Mouse (Mus musculus) heart, embryonic 12.5 days (tissue): Measurements from ENCODE around the gene Nab1. TPM values are rescaled to one million over a fixed set of nuclear protein-coding genes. Genes with fewer than 3 reads are reported as not detected.

Source experiments
- ATAC-seq: fragments of 200-750 bp; cut with Nextera tagmentation; 2 replicates; pipeline ENCODE4 v1.8.0; 2017; ENCODE audit warnings: moderate TSS enrichment, moderate library complexity; ENCODE audit not compliant: insufficient number of reproducible peaks, low FRiP score
- H3K27ac ChIP-seq: fragments of 300-500 bp; sonication (generic); 2 replicates; pipeline ENCODE4 v1.5.1; 2016; ENCODE audit warnings: mild to moderate bottlenecking, moderate library complexity; ENCODE audit not compliant: poor library complexity, severe bottlenecking
- H3K27me3 ChIP-seq: fragments of 300-500 bp; sonication (generic); replicated peaks from 2 replicates; pipeline ENCODE4 v1.6.1; 2016; ENCODE audit warnings: mild to moderate bottlenecking, moderate library complexity
- H3K36me3 ChIP-seq: fragments of 300-500 bp; sonication (generic); 2 replicates; pipeline ENCODE4 v1.6.1; 2016; ENCODE audit warnings: mild to moderate bottlenecking, moderate library complexity
- H3K4me1 ChIP-seq: fragments of 300-500 bp; sonication (generic); replicated peaks from 2 replicates; pipeline ENCODE4 v1.6.1; 2016; ENCODE audit warnings: mild to moderate bottlenecking
- H3K4me2 ChIP-seq: fragments of 300-500 bp; sonication (generic); 2 replicates; pipeline ENCODE4 v1.6.1; 2016; ENCODE audit warnings: mild to moderate bottlenecking, moderate library complexity
- H3K4me3 ChIP-seq: fragments of 300-500 bp; sonication (generic); 2 replicates; pipeline ENCODE4 v1.5.1; 2016; ENCODE audit warnings: mild to moderate bottlenecking
- H3K9ac ChIP-seq: fragments of 300-500 bp; sonication (generic); 2 replicates; pipeline ENCODE4 v1.6.1; 2016; ENCODE audit warnings: mild to moderate bottlenecking, moderate library complexity
- H3K9me3 ChIP-seq: fragments of 300-500 bp; sonication (generic); replicated peaks from 2 replicates; pipeline ENCODE4 v1.6.1; 2016; ENCODE audit warnings: mild to moderate bottlenecking, moderate library complexity
- WGBS: fragments of 180-500 bp; shearing (Covaris S2); methylation state at CpG from one replicate; pipeline ENCODE4 v1.1.7; 2016; 5-methylcytosine and 5-hydroxymethylcytosine counted together
- polyA plus RNA-seq: library from polyadenylated mRNA; unstranded; fragments of >200 nt; fragmentation: Nextera tagmentation; extraction: Ambion mirVana; gene quantifications from 2 replicates; pipeline ENCODE4 v1.2.1, GENCODE M21; 2016

Nab1 gene
- polyA plus RNA-seq, 1 experiment from 2014 or later = 32.7 TPM

- no peak overlapping the region for H3K4me3 ChIP-seq
- ATAC-seq = no peak
- H3K4me1 ChIP-seq = no peaks in the 10 kb centered on the region
- no peaks in the 10 kb centered on the region for H3K27me3 ChIP-seq
- no peaks in the 10 kb centered on the region for H3K9me3 ChIP-seq
- H3K4me2 ChIP-seq = no peak overlapping the region
- peaks cover 51% of the 10 kb centered on the region for H3K36me3 ChIP-seq
- no peak overlapping the region for H3K27ac ChIP-seq
- no peak overlapping the region for H3K9ac ChIP-seq
- 75% methylated on average over 7 of the region's 7 CpGs for WGBS
These were observed 29.5 kb downstream of the Nab1 start for GRCm38 (mm10) chr1:52470811-52471489.

- ATAC-seq = no peak
- no peak overlapping the region for H3K9ac ChIP-seq
- H3K4me2 ChIP-seq = no peak overlapping the region
- H3K9me3 ChIP-seq = no peaks in the 10 kb centered on the region
- H3K27me3 ChIP-seq = no peaks in the 10 kb centered on the region
- no peak overlapping the region for H3K4me3 ChIP-seq
- H3K36me3 ChIP-seq = peaks cover 55% of the 10 kb centered on the region
- no peak overlapping the region for H3K27ac ChIP-seq
- 72% methylated on average over 4 of the region's 4 CpGs for WGBS
- H3K4me1 ChIP-seq = no peaks in the 10 kb centered on the region
These were observed 30.2 kb downstream of the Nab1 start for GRCm38 (mm10) chr1:52470326-52470725.

GRCm38 (mm10) chr1:52466518-52467120, 33.9 kb downstream of the Nab1 start:
- H3K4me1 ChIP-seq = no peaks in the 10 kb centered on the region
- H3K36me3 ChIP-seq = peaks cover 54% of the 10 kb centered on the region
- H3K9me3 ChIP-seq = no peaks in the 10 kb centered on the region
- H3K9ac ChIP-seq = no peak overlapping the region
- ATAC-seq = no peak
- H3K27ac ChIP-seq = no peak overlapping the region
- no peak overlapping the region for H3K4me2 ChIP-seq
- WGBS = 91% methylated on average over 8 of the region's 8 CpGs
- H3K4me3 ChIP-seq = no peak overlapping the region
- no peaks in the 10 kb centered on the region for H3K27me3 ChIP-seq

GRCm38 (mm10) chr1:52465830-52466229, 34.6 kb downstream of the Nab1 start:
- H3K36me3 ChIP-seq = peaks cover 55% of the 10 kb centered on the region
- 91% methylated on average over 3 of the region's 3 CpGs for WGBS
- no peak overlapping the region for H3K9ac ChIP-seq
- no peak overlapping the region for H3K27ac ChIP-seq
- no peaks in the 10 kb centered on the region for H3K9me3 ChIP-seq
- no peak for ATAC-seq
- H3K4me3 ChIP-seq = no peak overlapping the region
- H3K4me2 ChIP-seq = no peak overlapping the region
- H3K4me1 ChIP-seq = no peaks in the 10 kb centered on the region
- no peaks in the 10 kb centered on the region for H3K27me3 ChIP-seq

- peaks cover 49% of the 10 kb centered on the region for H3K36me3 ChIP-seq
- no peak for ATAC-seq
These were observed 35.2 kb downstream of the Nab1 start for GRCm38 (mm10) chr1:52465264-52465663.

GRCm38 (mm10) chr1:52463305-52463704, 37.2 kb downstream of the Nab1 start:
- Histone ChIP-seq H3K36me3 (peaks cover 54% of the 10 kb centered on the region), H3K4me3 (no peak overlapping the region), H3K4me2 (no peak overlapping the region), H3K9ac (no peak overlapping the region), H3K27me3 (no peaks in the 10 kb centered on the region), H3K4me1 (no peaks in the 10 kb centered on the region), H3K27ac (no peak overlapping the region), H3K9me3 (no peaks in the 10 kb centered on the region)
- ATAC-seq = no peak
- WGBS = 63% methylated on average over 6 of the region's 6 CpGs

More at GRCm38 (mm10) chr1:52465264-52465663, 35.2 kb downstream of the Nab1 start:
- H3K9ac ChIP-seq = no peak overlapping the region
- no peaks in the 10 kb centered on the region for H3K9me3 ChIP-seq
- WGBS = 86% methylated on average over 3 of the region's 3 CpGs
- no peaks in the 10 kb centered on the region for H3K4me1 ChIP-seq
- no peak overlapping the region for H3K27ac ChIP-seq
- no peak overlapping the region for H3K4me3 ChIP-seq
- no peaks in the 10 kb centered on the region for H3K27me3 ChIP-seq
- H3K4me2 ChIP-seq = no peak overlapping the region

GRCm38 (mm10) chr1:52456571-52456970, 43.9 kb downstream of the Nab1 start:
- WGBS = 18% methylated on average over 7 of the region's 7 CpGs
- no peak overlapping the region for H3K4me3 ChIP-seq

GRCm38 (mm10) chr1:52454509-52455001, 45.9 kb downstream of the Nab1 start:
- Histone ChIP-seq H3K27ac (no peak overlapping the region), H3K9ac (no peak overlapping the region), H3K36me3 (peaks cover 14% of the 10 kb centered on the region), H3K9me3 (no peaks in the 10 kb centered on the region), H3K4me3 (no peak overlapping the region), H3K27me3 (no peaks in the 10 kb centered on the region), H3K4me2 (no peak overlapping the region), H3K4me1 (peaks cover 11% of the 10 kb centered on the region)
- WGBS = 36% methylated on average over 3 of the region's 3 CpGs
- peak; percentile 55 for ATAC-seq

More at GRCm38 (mm10) chr1:52456571-52456970, 43.9 kb downstream of the Nab1 start:
- Histone ChIP-seq H3K27me3 (no peaks in the 10 kb centered on the region), H3K4me1 (peaks cover 11% of the 10 kb centered on the region), H3K4me2 (no peak overlapping the region), H3K27ac (no peak overlapping the region), H3K36me3 (peaks cover 23% of the 10 kb centered on the region), H3K9ac (no peak overlapping the region), H3K9me3 (no peaks in the 10 kb centered on the region)
- ATAC-seq = 0 out of 2 replicates have a peak, but pooled peaks have one; percentile 22

- Histone ChIP-seq H3K27me3 (no peaks in the 10 kb centered on the region), H3K4me2 (no peak overlapping the region), H3K9ac (no peak overlapping the region), H3K4me3 (no peak overlapping the region), H3K27ac (no peak overlapping the region), H3K4me1 (peaks cover 3% of the 10 kb centered on the region), H3K36me3 (no peaks in the 10 kb centered on the region), H3K9me3 (no peaks in the 10 kb centered on the region)
- WGBS = 53% methylated on average over 1 of the region's 1 CpGs
- no peak for ATAC-seq
These were observed 49.1 kb downstream of the Nab1 start for GRCm38 (mm10) chr1:52451360-52451759.

- Histone ChIP-seq H3K27ac (no peak overlapping the region), H3K9me3 (no peaks in the 10 kb centered on the region), H3K36me3 (no peaks in the 10 kb centered on the region), H3K4me1 (peaks cover 6% of the 10 kb centered on the region), H3K4me2 (no peak overlapping the region), H3K27me3 (no peaks in the 10 kb centered on the region), H3K9ac (no peak overlapping the region), H3K4me3 (no peak overlapping the region)
- ATAC-seq = no peak
- 27% methylated on average over 6 of the region's 6 CpGs for WGBS
These were observed 64.6 kb downstream of the Nab1 start for GRCm38 (mm10) chr1:52435856-52436255.

- Histone ChIP-seq H3K9ac (no peak overlapping the region), H3K4me2 (no peak overlapping the region), H3K27me3 (no peaks in the 10 kb centered on the region), H3K36me3 (no peaks in the 10 kb centered on the region), H3K4me1 (peaks cover 6% of the 10 kb centered on the region), H3K9me3 (no peaks in the 10 kb centered on the region), H3K4me3 (no peak overlapping the region), H3K27ac (no peak overlapping the region)
- WGBS = 71% methylated on average over 4 of the region's 4 CpGs
- ATAC-seq = no peak
These were observed 66.4 kb downstream of the Nab1 start for GRCm38 (mm10) chr1:52434085-52434484.
